Mouse (Mus musculus) cerebellum, adult 11 months (tissue): Measurements from ENCODE around the gene Dmtf1.
A peak's percentile ranks its signal among the peaks of the same experiment; 100 is the strongest.

Source experiments
- DNase-seq: peaks from one replicate; pipeline ENCODE4 v3.0.0; 2022

Dmtf1 gene

DNA sequence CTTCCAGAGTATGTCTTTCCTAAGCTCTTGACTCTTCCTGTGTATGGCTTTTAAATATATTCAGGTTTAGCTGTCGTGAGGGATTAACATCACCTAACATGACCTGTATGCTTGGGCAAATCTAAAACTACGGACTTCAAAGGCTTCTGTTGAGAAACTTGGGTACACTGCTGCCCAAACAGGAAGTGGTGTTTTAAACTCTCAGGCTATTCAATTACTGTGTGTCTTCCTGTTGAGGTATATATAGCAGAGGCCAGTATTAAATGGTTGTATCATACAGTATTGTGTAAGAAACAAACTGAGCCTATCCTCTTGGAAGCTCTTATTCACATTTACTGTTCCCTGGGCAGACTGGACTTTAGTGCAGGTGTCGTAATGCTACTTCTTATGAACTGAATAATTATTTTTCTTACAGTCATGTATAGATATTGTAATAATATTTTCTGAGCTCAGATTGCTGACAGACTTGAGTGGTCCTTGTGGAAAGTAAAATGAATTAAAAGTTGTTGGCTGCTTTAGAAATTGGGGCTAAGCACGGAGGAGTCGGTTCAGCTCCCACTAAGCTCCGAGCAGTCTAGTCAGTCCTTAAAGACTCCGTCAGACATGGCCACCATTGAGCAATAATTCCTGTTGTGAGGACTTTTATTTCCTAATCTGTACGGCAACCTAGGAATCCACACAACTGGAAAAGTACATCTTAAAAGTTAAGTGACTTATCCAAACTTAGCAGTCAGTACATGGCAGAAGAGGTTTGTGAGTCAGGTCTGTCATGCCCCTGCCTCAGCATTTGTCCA lies 54.1 kb downstream of the Dmtf1 start:
- no peak for DNase-seq

DNA sequence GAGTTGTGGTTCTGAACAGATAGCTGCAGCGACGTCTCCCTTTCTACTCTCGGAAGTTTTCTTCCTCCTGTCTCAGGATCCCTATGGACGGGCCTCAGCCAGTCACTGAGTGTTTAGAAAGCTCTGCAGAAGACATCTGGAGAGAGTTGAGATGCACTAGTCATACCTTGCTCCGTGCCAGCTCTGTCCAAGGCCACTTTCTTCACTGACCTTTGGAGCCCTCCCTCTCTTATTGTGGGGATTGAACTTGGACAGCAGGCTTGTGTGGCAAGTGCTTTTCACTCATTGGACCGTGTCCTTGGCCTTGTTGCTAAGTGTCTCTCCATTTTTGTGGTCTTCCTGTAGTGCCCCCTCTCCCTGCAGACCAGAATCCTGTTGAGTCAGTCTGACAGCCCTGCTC lies 54.8 kb downstream of the Dmtf1 start:
- no peak for DNase-seq

DNA sequence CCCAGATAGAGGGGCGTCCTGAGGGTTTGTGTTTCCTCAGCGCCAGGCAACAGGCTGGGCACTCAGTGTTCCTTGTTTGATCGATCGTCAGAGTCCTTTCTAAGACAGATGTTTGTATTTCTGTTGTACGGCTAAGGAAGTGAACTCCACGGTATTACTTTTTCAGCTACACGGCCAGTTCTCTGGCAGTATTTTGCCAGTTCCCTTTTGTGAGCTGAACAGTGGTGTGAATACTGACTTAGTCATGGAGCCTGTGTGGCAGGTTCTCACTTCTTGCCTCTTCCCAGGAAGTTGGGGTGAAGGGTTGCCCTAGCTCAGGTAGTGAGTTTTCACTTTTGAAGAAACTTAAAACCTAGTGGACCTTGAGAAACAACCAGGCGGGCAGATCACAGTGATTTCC lies 57.6 kb downstream of the Dmtf1 start:
- no peak for DNase-seq

- no peak for DNase-seq
These were observed 58.9 kb downstream of the Dmtf1 start for GRCm38 (mm10) chr5:9102696-9103095.

DNA sequence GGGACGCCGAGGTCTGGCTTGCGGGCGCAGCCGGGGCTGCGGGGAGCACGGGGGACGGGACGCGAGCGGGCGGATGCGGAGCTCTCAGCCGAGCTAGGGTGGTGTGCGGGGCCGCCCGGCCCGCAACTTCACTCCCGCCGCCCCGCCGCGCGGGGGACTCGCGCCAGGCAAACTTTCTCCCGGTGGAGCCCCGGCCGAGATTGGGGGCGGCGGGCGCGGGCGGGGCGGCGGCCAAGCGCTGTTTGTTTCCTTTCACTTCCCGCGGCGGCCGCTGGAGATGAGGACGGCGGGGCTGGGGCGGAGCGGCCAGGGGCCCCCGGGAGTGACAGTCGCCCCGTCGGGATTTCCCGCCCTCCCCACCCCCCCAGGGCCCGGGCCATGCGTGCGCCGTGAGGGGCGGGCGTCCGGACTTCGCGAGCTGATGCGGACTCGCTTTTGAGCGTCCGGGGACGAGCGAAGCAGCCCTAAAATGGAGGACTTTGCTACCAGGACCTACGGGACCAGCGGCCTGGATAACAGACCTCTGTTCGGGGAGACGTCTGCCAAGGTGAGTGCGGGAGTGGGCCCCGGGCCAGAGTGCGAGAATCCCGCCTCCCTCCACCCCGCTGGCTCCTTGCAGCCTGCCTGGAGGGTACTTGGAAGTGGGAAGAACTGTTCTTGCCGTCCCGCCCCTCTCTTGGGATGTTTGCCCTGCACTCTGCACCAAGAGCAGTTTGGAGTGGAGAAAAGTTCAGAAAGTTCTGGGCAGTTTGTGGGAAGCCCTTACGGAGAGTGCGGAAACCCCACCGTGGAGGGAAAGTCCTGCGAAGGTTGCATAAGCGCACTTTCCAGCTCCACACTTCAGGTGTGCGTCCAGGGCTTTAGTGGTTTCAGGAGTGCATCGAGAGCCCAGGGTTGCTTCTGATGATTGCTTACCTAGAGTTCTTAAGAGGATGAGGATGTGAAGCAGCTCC lies 60.5 kb downstream of the Dmtf1 start:
- peak; percentile 62 for DNase-seq

- DNase-seq: peak; percentile 84
These were observed 61.2 kb downstream of the Dmtf1 start, which contains the start of gene Tmem243 for GRCm38 (mm10) chr5:9100207-9100848. Gene Tmem243, plus strand, starts transcription at chr5:9100668.

- DNase-seq: no peak
These were observed 68.1 kb downstream of the Dmtf1 start for GRCm38 (mm10) chr5:9093490-9093889.

- DNase-seq: no peak
These were observed 68.9 kb downstream of the Dmtf1 start for GRCm38 (mm10) chr5:9092716-9093115.

DNA sequence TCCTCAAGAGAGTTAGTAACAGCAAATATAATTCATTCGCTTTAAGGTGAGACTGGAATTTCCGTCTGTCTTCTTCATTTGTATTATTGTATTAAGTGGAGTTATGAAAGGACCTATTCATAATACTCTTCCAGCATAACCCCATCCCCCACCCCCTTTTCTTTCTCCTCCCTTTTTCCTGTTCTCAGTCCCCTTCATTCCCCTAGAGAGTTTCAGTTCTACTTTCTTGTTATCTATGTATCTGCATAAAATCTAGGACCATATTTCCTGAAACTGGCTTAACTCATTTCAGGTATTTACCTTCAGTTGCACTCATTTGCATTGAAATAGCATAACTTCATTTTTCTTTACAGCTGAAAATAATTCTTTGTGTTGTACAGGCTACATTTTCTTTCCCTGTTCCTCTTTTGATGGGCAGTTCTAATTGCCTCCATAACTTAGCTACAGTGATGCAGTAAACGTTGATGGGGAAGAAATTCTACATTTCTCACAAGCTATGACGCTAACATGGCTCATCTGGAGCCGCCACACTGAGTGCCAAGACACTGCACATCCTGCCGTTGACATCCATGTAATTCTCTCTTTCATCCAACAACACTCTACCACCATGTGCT lies 71.0 kb downstream of the Dmtf1 start:
- no peak for DNase-seq

DNA sequence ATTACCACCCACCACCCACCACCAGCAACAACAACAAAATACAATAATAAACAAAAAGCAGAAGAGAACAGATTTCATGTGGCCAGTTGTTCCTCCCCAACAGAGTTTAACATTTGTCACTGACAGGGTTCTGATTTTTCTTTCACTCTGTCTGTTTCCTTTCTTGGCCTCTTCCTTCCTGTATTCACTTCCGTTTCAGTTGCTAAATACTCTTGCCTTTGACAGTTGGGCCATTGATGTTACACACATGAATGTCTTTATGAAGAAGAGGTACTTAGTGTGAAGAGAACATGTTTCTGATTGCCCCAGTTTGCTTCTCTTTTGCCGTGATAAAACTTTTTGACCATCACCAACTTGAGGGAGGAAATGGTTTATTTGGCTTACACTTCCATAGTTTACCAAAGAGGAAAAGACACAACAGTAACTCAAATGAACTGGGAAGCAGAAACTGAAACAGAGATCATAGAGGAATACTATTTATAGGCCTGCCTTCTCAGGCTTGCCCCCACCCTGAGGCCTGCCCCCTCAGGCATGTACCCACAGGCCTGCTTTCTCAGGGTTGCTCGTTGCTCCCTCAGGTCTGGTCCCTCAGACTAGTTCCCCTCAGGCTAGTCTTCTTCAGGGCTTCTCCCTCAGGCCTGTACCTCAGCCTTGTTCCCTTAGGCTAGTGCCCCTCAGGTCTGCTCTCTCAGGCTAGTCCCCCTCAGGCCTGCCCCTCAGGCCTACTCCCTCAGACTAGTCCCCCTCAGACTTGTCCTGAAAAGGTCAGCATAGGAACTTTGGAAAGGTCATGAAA lies 74.5 kb downstream of the Dmtf1 start:
- no peak for DNase-seq

DNA sequence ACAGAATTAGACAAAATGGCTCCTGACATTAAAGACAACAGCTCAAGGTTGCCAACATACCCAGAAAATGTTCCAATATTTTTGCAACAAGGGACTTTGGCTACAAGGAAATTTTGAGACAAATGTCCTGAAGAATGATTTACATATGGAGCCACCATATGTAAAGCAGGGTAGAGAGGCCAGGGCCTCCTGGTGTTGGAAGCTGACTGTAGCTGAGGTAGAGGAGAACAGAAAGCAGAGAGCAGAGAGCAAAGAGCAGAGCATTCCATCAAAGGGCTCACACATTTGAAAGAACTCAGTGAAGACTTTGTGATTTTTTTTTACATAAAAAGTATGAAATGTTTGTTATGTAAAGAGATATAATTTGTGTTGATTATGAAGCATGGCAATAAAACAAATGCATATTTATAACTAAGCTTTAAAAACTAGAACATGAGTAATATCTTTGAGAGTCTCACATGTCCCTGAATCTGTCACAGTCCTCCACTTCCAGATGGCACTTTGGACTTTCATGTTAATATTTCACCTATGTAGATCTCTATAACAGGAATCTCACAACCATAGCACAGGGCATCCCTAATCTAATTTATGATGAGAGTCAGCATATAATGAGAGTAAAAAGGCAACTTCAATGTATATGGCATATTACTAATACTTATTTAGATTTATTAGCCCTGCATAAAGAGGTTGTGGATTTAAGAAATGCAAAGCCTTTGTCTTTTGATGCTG lies 81.6 kb downstream of the Dmtf1 start:
- DNase-seq: no peak

DNA sequence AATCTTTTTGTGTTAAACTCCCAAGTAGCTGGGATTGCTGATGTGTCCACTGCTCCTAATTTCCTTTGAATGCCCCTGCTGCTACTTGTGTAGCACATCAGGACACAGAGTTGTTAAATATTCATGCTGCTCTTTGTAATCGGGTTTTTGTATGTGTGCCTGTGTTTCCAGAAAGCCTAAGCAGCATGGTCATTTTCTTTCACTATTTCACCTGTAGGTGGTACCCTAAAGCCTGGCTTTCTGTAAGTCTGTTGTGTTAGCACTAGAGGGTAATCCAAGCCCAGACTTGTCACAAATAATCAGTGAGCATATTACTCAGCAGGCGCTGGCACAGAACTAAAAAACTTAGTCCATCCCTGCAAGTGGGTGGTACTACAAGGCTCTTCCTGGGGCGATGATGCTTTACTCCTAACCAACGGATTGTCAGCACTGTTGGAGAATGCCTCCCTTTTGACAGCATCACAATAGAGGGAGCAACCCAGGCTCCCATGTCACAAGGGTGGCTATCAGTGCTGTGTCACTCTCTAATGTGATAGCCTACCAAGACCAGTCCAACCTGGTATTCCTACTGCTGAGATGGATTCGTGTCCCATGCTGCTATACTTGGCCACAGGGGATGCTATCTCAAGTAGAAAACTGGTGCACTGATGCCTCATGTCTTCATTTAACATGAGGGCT lies 88.3 kb downstream of the Dmtf1 start:
- no peak for DNase-seq

DNA sequence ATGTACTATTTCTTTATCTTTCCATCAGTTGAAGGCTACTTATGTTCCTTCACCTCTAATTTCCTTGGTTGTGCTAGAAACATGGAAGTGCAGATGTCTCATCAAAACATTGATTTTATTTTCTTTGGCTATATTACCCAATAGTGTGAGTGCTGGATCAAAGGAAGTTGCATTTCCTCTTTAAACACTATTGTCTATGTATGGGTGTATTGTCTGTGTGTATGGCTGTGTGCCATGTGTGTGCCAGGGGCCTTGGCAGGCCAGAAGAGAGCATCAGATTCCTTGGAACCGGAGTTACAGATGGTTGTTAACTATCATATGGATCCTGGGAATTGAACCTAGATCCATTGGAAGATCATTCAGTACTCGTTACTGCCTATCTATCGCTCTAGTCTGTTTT lies 90.2 kb downstream of the Dmtf1 start:
- no peak for DNase-seq

DNA sequence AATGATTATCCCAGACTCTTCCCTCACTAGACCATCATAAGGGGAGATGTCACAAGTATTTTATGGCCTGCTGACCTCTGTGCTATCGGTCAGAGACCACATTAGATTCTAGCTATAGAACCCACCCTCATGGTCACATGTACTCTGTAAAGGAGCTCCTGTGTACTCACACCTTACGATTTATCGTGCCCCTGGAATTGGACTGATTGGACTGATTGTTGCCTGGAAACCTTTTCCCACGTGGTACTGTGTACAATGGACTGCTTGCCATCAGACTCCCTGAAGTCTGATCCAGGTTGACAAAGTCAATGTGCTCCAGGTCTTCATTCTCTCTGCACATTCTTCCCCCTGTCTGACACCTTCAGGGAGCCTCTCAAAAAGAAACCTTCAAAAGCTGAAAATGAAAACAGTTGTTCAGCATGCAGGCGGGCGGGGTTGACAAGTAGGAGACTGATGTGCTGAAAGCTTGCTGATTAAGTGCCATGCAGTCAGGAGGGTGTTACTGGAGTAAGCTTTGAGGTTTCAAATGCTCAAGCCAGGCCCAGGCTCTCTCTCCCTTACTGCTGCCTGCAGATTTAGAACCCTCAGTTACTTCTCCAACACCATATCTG lies 91.9 kb downstream of the Dmtf1 start:
- no peak for DNase-seq

- DNase-seq: peak; percentile 52
These were observed 92.7 kb downstream of the Dmtf1 start for GRCm38 (mm10) chr5:9068886-9069285.
